21 mouse cellular contexts compared by ENCODE assay signal in genomic region chr4:149959816-149960215, GRCm38 (mm10). TPM values are rescaled to one million over a fixed set of nuclear protein-coding genes. Genes with fewer than 3 reads are reported as not detected.
"Had no signal": no experiment of that assay in that cellular context is flagged by ENCODE, and none has a peak within 500 bp of the region (broad histone marks: within the 10 kb centered on the region; RNA-seq: fewer than 3 reads in every experiment).

No protein-coding gene starts in this region.

- DNase-seq: kidney, adult 11 months; kidney, adult 8-10 months; kidney, postnatal 10 days; layer of hippocampus, postnatal 36 days; liver, postnatal 0 days; lung, embryonic 14.5 days; thymus, adult 18-20 months; thymus, postnatal 4 days had no signal

- H3K4me3 ChIP-seq: kidney, embryonic 15.5 days; left cerebral cortex, adult 2 months; megakaryocyte, embryonic 14.5 days; midbrain, embryonic 10.5 days; midbrain, embryonic 13.5 days; myocyte; neural tube, embryonic 13.5 days had no signal

- H3K4me2 ChIP-seq: kidney, embryonic 15.5 days; lung, embryonic 14.5 days; midbrain, embryonic 13.5 days; neural tube, embryonic 13.5 days had no signal

- H3K9ac ChIP-seq: kidney, embryonic 15.5 days; liver, embryonic 14.5 days; liver, postnatal 0 days; lung, embryonic 14.5 days; midbrain, embryonic 13.5 days; neural tube, embryonic 13.5 days had no signal

- H3K36me3 ChIP-seq: kidney, embryonic 15.5 days; midbrain, embryonic 10.5 days; midbrain, embryonic 13.5 days; neural tube, embryonic 13.5 days had no signal

- ATAC-seq: liver, postnatal 0 days; lung, postnatal 0 days; midbrain, embryonic 13.5 days; midbrain, embryonic 16.5 days had no signal

- H3K27ac ChIP-seq: kidney, embryonic 15.5 days; left cerebral cortex, adult 2 months; liver, embryonic 14.5 days; macrophage; midbrain, embryonic 10.5 days; midbrain, embryonic 13.5 days; neural tube, embryonic 13.5 days; stomach, postnatal 0 days had no signal

- H3K9me3 ChIP-seq: kidney, embryonic 15.5 days; midbrain, embryonic 10.5 days; midbrain, embryonic 13.5 days; neural tube, embryonic 13.5 days had no signal

RNA-seq across cellular contexts. Expression of gene Spsb1, which starts 5.0 kb away (rescaled TPM):
- total RNA-seq: monocyte, adult 5-6 weeks had no signal
